Mouse (Mus musculus) ovary, postnatal 10 days (tissue): ENCODE measurements around the gene Zfand4.

Experiments
- DNase-seq: peaks from one replicate; pipeline ENCODE4 v3.0.0; 2022; ENCODE audit warnings: low spot score

Zfand4 gene

GRCm38 (mm10) chr6:116374618-116375017 is 110.6 kb downstream of the Zfand4 start:
- no peak for DNase-seq

DNA sequence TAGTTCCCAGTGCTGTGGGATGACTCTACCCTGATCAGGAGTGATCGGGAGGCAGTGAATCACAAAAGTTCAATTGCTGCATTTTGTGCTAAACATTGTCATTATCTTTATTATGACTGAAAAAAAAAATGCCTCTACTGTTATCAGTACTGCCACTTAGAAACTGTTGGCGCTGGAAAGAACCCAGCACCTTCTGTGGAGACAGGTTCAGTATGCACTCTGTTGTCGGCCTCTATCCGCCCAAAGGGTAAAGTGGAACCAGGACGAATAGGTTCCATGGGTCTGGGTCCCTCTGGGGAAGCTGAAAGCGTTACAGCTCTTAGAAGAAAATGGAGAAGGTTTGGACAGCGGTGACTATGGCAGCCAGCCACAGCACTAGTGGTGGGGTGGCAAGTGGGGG is 114.9 kb downstream of the Zfand4 start:
- no peak for DNase-seq
